Mouse (Mus musculus) layer of hippocampus, adult 8-10 months (tissue): ENCODE results near the gene Dhx57. TPM values are rescaled to one million over a fixed set of nuclear protein-coding genes. Genes with fewer than 3 reads are reported as not detected.
"Not testable (repeated sequence)": the region's sequence is repeated elsewhere in the genome, so short reads cannot be mapped to it uniquely, and the experiment has no call there.

Source experiments
- DNase-seq, 2 experiments: peaks; one replicate each; pipeline ENCODE4 v3.0.0; 2022; ENCODE audit warnings: low spot score in 2 of 2
- total RNA-seq, 4 experiments: library from RNA; stranded (reverse); gene quantifications; 2 replicates each; pipeline ENCODE4 v1.2.4; 2022

The Dhx57 gene
- total RNA-seq, 4 experiments from 2014 or later: 35.5 to 42.2 (median 38.5) TPM

DNA sequence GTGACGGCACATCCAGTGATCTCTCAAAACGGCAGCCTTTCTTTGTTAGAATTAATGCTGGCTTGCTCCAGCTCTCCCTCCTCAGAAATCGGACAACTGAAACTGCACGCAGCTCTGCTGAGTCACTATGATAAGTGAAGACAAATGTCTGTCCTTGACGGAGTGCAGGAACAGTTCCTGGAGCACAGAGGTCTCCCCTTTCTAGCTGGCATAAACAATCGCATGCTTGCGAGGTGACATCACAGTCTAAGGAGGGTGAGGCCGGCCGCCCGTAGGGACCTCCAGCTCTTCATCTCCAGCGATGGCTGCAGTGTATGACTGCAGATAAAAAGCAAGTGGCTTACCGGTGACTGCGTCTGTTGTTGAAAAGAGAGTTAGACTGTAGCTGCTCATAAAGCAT lies 35.1 kb downstream of the Dhx57 start:
- no peak for DNase-seq

DNA sequence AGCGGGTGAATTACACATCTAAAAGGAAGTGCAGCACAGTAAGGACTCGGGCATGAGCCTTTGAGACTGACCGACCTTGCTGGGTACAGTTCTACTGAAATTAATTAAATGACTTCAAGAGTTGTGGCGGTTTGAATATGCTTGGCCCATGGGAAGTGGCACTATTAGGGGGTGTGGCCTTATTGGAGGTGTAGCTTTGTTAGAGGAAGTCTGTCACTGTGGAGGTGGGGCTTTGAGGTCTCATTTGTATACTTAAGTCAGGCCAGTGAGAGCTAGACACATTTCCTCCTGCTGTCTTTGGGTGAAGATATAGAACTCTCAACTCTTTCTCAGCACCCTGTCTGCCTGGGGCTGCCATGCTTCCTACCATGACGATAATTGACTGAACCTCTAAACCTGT lies 35.9 kb downstream of the Dhx57 start:
- no peak for DNase-seq

DNA sequence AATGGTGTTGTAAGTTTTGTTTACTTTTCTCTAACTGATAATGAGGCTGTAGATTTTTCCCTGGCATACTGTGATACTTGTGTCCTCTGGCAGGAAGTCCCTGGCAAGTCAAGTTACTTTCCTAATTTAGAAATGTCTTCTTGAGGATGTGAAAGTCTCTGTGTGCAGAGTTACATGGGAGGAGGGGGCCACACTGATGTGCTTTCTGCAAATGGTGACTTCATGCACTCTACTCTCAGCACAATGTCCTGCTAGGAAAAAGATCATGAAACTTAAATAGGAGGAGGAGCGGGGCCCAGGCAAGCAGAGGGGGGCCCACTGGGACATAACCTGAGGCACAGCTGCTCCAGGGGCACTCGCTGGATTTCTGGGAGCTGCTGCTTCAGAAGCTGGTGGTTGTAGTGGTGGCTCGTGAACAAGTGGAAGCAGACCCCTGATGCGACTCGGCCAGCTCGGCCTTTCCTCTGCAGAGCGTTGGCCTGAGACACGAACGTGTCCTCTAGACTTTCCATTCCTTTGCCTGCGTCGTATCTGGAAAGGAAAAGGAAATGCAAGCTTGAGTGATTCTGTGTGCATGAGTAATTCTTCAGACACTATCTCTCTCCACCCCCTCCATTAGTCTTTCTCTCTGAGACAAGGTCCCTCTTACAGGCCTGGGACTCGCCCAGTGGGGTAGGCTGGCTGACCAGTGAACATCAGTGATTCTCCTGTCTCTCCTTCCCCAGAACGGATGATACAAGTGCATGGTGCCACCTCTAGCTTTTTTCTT lies 37.3 kb downstream of the Dhx57 start:
- no peak for DNase-seq

DNA sequence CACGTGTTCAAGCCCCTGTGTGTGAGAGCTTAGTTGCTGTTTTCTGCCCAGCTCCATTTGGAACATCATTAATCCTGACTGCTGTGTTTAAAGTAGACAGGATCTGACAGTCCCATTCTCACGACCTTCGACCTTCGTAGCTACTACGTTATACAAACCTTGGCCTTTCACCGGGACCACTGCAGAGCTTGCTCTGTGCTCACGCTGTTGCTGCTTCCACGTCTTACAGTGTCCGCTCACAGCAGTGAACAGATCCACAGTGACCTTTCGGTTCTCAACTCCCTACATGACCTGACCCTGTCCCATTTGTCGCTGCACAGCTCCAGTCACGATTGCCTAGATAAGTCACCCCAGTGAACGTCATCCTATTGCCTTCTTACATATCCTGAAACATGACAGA lies 47.2 kb downstream of the Dhx57 start:
- no peak for DNase-seq

DNA sequence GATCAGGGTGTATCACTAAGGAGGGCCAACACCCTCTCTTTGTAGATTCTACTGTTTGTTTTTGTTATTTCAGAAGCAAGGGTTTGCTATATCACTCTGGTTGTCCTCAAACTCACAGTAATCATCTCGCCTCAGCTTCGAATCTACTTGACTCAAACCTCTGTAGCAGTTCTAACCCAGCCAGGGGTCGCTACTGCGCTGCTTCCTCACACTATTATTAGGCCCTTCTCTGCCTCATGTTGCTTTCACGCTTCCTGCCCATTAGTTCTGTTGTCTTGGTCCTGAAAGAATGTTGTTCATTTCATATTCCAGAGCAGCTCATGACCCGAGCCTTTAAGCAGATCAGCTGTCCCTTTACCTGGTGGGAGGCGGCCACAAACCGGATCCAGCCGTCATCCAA lies 48.7 kb downstream of the Dhx57 start:
- no peak for DNase-seq

DNA sequence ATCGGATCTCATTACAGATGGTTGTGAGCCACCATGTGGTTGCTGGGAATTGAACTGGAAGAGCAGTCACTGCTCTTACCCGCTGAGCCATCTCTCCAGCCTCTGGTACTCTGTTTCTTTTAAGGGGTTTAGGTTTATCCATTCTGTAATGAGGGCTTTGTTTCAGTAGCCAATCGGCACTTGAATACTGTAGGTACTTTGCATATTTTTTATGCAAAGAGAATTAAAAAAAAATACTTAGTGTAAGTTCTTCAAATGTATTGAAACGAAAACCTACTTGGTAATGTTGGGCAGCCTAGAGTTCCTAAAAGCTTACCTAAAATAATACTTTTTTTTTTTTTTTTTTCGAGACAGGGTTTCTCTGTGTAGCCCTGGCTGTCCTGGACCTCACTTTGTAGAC lies 52.8 kb downstream of the Dhx57 start:
- DNase-seq: no peak

DNA sequence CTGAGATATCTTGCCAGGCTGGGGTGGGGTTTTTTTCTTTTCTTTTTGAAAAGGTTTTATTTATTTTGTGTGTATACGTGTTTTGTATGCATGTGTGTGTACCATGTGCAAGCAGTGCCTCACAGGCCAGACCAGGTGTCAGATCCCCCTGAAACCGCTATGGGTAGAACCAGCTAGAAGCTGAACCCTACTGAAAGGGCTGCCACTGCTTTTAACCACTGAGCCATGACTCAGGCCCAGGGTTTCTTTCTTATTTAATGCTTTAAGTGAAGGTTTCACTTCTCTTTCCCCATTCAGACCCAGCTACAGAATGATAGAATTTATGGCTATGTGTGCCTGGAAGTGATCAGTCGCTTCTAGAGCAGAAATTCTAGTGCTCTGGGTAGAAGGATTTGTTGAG lies 53.5 kb downstream of the Dhx57 start:
- no peak for DNase-seq

DNA sequence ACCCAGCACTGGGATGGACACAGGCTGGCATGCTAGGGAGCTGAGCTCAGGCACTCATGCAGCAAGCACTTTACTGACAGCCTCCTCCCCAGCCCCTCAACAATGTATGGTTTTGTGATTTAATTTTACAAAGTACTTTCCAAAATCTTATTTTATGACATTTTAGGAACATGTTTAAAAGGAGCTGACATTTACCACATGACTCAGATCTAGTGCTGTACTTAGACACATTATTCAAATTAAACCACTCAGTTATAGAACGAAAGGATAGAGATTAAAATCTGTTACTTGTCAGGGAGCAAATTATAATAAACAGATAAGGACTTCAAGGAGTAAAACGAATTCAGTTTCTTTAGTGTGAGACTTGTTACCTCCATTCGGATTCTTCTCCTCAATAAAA lies 54.8 kb downstream of the Dhx57 start:
- no peak for DNase-seq

DNA sequence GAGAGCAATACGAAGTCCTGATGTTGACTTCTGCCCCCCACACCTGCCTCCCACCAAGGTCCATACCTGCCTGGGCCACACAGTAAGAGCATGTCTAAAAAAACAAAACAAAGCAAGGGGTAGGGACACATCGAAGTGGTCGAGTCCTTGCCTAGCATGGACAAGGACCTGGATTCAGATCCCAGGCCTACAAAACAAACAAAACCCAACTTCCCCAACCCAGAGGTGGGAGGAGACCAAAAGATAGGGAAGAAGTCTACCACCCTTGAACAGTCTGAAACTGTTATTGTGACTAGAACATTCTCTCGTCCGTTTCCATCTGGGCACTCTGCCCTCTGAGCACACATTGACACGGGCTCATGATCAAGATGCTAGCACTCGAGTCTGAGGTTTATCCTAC lies 55.9 kb downstream of the Dhx57 start:
- no peak for DNase-seq

DNA sequence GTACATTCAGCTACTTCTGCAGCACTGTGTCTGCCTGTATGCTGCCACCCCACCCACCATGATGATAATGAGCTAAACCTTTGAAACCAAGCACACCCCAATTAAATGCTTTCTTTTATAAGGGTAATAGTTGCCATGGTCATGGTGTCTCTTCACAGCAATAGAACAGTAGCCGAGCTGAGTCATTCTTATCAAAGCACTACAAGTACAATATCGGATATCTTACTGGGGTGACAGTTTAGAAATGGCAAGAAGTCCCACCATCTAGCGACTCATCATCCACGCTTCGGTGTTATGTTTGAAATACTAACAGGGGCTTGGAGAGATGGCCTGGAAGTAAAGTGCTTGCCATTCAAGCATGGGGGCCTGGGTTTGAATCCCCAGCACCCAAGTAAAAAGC lies 56.4 kb downstream of the Dhx57 start:
- DNase-seq: no peak

DNA sequence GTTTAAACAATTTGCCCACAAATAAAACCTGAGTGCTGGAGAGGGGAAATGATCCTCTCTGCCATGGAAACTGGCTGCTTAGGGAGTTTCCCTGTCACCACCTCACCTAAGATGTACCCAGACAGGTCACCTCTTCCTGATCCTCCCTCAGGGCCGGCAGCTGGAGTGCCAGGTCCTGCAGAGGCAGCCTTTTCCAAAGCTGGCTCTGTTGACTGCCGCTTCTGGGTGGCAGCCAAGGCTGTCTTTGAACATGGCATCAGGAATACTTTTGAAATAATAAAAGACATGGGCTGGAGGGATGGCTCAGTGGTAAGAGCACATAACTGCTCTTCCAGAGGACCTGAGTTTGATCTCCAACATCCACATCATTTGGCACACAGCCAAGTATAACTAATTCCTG lies 60.9 kb downstream of the Dhx57 start:
- DNase-seq: no peak

DNA sequence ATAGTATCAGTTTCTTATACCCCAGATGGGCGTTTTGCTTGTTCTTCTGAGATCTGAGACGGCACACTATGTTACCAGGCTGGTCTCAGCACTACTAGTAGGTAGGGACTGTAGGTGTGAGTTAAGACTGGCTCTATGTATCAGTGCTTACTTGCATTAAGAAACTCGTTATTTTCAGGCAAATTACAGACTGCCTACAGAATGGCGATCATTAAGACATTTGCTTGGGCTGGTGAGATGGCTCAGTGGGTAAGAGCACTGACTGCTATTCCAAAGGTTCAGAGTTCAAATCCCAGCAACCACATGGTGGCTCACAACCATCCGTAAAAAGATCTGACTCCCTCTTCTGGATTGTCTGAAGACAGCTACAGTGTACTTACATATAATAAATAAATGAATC lies 65.1 kb downstream of the Dhx57 start:
- not testable (repeated sequence) for DNase-seq

DNA sequence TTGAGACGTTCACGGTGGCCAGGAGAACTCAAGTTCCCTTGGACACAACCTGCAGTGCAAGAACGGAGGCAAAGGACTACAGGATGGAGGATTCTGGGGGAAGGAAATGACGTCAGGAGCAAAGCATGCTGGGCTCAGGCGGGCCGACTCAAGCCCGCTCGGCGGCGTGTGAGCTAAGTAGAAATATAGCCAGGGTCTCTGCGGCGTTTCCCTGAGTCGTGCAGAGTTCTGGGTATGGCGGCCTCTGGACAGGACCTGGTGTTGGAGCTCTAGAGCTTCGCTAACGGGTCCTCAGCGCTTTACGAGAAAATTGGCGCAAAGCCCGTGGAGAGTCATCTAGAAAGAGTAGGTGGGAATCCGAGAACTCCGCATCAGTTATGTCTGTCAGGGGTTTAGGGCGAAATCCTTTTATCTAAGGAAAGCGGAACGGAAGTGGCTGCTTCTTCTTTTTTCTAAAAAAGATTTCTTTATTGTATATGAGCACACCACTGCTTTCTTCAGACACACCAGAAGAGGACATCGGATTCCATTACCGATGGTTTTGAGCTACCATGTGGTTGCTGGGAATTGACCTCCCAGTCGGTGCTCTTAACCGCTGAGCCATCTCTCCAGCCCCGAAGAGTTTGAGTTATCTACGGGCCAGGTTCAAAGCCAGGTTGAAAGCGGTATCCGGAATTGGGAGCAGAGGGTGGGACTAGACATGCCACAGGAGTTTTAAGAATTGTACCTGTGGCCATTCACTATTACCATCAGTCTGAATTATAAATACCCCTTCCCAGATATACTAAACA lies 65.8 kb downstream of the Dhx57 start, which contains the start of gene Gemin6:
TSS of gene Gemin6 (plus strand) at position 116 of the 791 bp plus-strand sequence.
- DNase-seq: peak; percentile 83 to 84

DNA sequence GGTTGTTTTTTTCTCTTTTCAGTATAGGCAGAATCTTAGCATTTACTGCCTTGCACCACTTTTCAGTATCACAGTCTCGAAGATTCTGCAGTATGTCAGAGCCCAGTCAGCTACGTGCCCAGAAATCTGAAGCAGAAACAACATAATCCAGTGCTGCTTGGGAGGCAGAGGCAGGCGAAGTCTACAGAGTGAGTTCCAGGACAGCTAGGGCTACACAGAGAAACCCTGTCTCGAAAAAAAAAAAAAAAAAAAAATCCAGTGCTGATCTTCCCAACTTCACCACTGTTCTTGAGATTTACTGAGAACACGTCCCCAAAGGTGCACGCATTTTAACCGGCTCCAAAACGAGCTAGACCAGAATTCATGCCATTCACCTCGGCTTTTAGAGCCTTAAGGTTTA lies 66.4 kb downstream of the Dhx57 start:
- no peak for DNase-seq

DNA sequence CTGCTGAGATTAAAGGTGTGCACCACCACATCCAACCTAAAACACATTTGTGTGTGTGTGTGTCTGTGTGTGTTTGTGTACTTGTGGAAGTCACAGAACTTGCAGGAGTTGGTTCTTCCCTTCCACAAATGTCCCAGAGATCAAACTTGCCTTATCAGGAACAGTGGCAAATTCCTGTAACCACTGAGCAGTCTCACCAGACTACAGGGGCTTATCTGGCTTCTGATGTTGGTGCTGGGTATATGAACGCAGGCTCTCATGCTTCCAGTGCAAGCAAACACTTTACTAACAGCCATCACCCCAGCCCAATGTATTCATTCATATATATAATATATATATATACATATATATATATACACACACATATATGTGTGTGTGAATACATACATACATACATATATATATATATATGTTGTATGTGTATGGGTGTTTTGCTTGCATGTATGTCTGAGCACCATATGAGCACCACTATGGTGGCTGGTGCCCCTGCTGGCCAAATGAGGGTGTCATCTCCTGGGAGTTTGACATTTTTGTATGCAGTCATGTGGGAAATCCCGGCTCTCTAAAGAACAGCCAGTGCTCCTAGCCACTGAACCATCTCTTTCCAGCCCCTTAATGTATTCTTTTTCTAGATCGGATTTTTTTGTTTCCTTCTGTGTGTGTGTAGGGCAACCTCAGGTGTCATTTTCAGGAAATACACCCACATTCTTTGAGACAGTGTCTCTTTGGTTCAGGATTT lies 68.2 kb downstream of the Dhx57 start:
- DNase-seq: no peak

DNA sequence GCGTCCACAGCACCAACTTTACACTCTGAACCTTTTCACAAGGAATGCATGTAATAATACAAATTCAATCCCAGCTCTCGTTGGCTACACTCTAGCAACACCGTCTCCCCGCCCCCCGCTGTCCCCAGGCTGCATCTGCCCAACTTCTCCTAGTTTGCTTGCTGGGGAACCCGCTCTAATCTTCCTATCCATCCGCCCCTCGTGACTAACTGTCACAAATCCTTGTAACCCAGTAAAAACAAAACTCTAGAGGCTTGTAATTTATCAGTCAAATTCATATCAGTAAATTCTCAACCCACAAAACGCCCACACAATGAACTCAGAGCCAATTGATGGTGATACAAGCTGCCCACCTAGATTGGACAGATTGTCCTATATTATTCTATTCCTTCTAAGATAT lies 69.1 kb downstream of the Dhx57 start:
- no peak for DNase-seq

DNA sequence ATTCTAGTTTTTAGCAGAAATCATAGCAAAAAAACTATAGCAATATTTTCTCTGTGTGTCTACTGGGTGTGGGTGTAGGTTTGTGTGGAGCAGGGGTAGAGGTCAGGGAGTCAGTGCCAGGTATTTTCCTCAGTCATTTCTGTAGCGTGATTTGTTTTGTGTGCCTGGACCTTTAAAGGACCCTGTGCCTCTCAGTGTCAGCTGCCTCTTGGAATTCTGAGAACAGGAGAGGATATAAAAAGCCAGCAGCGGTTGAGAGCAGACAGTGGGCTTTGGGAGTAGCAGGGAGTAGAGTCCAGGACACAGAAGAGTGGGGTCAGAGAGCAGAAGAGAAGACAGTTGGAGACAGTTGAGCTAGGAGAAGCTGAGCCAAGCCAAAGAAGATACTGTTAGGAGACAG lies 70.1 kb downstream of the Dhx57 start:
- DNase-seq: no peak

DNA sequence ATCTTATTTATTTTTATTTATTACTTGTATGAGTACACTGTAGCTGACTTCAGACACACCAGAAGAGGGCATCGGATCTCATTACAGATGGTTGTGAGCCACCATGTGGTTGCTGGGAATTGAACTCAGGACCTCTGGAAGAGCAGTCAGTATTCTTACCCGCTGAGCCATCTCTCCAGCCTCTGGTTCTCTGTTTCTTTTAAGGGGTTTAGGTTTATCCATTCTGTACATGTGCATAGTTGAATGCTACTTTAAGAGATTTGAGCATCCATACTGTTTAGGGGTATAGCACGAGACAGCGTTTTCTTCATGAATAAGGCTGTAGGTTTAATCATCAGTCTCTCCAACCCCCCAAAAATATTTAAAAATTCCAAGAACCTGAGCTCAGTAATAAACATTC lies 76.3 kb downstream of the Dhx57 start:
- DNase-seq: not testable (repeated sequence)

DNA sequence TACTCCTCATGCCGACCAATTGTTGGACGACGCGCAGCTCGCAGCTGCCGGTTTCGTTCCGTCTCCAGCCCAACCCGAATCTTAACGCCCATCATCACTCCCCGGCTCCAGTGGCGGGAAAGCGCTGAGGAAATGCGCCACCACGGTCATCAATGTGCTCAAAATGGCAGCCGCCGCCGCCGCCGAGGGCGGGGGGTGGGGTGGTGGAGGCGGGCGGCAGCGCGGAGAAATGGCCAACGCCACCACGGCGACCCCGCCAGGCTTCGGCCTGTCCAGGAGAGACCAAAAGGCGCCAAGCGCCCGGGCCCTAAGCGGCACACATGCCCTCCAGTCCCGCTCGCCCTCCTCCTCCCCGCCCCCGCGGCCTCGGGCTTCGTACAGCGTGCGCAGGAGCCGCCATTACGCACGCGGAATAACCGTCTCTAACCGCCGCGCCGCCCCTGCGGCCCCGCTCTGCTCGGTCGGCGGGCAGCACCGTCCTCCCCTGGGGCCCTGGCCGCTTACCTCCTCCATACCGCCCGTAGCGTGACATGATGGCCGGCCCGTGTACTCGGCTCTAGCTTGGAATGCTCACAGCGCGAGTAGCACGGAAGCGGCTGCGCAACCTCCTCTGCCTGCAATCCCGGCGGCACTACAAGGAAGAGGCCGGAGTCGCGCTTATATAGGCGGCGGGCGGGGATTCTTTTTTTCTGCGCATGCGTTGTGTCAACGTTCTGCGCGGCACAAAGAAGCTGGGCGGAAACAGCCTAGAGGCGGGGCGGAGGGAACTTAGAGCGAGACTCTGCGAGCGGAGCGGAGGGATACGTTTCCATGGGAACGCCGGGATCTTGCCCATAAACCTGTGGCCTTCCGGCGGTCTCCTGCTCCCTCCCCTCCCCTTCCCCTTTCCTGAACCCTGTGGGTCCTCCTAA lies 83.3 kb downstream of the Dhx57 start, which contains the start of the genes Srsf7 and Ttc39d:
TSS of gene Srsf7 (minus strand) at position 637 of the 911 bp plus-strand sequence.
TSS of gene Ttc39d (plus strand) at position 790 of the 911 bp plus-strand sequence.
- peak; percentile 96 to 98 for DNase-seq

DNA sequence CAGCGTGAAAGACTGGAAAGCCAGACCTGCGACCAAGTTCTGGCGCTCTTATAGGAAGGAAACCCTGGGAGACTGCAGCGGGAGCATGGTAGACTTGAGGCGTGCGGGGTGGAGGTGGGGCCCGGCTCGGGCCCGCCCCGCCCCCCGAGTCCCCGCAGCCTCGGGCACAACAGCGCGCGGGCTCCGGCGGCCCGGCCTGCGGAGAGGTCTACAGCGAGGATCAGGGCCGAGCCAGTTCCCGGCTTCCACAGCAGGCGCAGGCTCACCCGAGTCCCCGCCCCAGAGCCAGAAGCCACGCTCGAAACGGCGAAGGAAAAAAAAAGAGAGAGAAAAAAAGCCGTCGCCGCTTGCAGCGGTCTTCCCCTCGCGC lies 84.0 kb downstream of the Dhx57 start:
- peak in 1 of 2 experiments; percentile 26 for DNase-seq

DNA sequence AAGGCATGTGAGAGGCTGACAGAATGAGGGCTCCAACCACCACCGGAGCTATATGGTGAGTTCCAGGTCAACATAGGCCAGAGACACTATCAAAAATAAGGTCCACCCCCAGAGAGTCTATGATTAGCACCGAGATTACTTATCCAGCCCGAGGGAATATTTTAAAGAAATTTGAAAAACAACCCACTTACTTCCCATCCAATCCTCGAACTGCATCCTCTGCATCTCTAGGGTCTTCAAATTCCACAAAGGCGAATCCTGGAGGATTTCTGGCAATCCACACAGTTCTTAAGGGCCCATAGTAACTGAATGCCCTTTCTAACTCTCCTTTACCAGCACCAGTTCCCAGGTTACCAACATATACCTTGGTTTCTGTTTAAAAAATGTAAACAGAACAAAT lies 84.6 kb downstream of the Dhx57 start:
- DNase-seq: no peak
